Comparison of ENCODE assay signal across 8 mouse cellular contexts in genomic region chr1:153065473-153066386, GRCm38 (mm10).
DNase-seq lines count a peak whose midpoint lies in the region; ATAC-seq and TF ChIP-seq lines count a peak whose summit lies in the region.

No protein-coding gene starts in this region.

- no peak overlapping the region for H3K4me2 ChIP-seq in hindbrain, postnatal 0 days (ENCODE audit: low read depth, low read length)
- no peak overlapping the region for H3K4me2 ChIP-seq in forebrain, embryonic 12.5 days

- H3K9me3 ChIP-seq in hindbrain, postnatal 0 days (ENCODE audit: low read length), result no peaks in the 10 kb centered on the region
- H3K9me3 ChIP-seq in forebrain, embryonic 12.5 days, result no peaks in the 10 kb centered on the region

- ATAC-seq in hindbrain, postnatal 0 days, result peak; percentile 39; the same call in 1 of the 2 replicates
- no peak for ATAC-seq in forebrain, embryonic 12.5 days (ENCODE audit: low FRiP score)

- H3K9ac ChIP-seq in hindbrain, postnatal 0 days (replicated peaks; ENCODE audit: low read length), result no peak overlapping the region
- H3K9ac ChIP-seq in forebrain, embryonic 12.5 days, result no peak overlapping the region

- 0 out of 2 replicates have a peak overlapping the region, but pooled peaks have one; percentile 3 for H3K27ac ChIP-seq in hindbrain, postnatal 0 days
- H3K27ac ChIP-seq in left cerebral cortex, adult 2 months, result peak overlapping the region; percentile 29
- no peak overlapping the region for H3K27ac ChIP-seq in forebrain, embryonic 12.5 days

- TF ChIP-seq CTCF in hindbrain, postnatal 0 days (IDR thresholded peaks at IDR 0.05; ENCODE audit: low read depth), result no peak
- TF ChIP-seq CTCF in left cerebral cortex, adult 2 months (IDR thresholded peaks at IDR 0.05), result no peak

- no peaks in the 10 kb centered on the region for H3K27me3 ChIP-seq in hindbrain, postnatal 0 days (ENCODE audit: insufficient read depth, low read length)
- peaks cover 27% of the 10 kb centered on the region for H3K27me3 ChIP-seq in forebrain, embryonic 12.5 days

- DNase-seq in adrenal gland, adult (ENCODE audit: inconsistent age in 2 of 2, low spot score in 1 of 2), result peak; percentile 28 to 69
- no peak for DNase-seq in adrenal gland, postnatal 4 days (ENCODE audit: low spot score in 2 of 2)
- peak; percentile 54 for DNase-seq in urinary bladder, postnatal 25 days (ENCODE audit: low spot score)
- no peak for DNase-seq in urinary bladder, adult 2 months (ENCODE audit: low spot score)
- peak; percentile 60 for DNase-seq in hindbrain, postnatal 0 days (ENCODE audit: low spot score)
- peak in 1 of 2 experiments; percentile 26 for DNase-seq in left cerebral cortex, adult 2 months (ENCODE audit: extremely low spot score in 1 of 2, low spot score in 2 of 2)
- DNase-seq in skeletal muscle tissue, adult 2 months (ENCODE audit: low read depth, low spot score), result peak; percentile 96

- intact Hi-C loops in left cerebral cortex, adult 2 months (cut with DNase I), result no loop called here

- H3K4me3 ChIP-seq in hindbrain, postnatal 0 days (ENCODE audit: low read length), result no peak overlapping the region
- H3K4me3 ChIP-seq in left cerebral cortex, adult 2 months, result no peak overlapping the region
- H3K4me3 ChIP-seq in forebrain, embryonic 12.5 days (replicated peaks), result no peak overlapping the region

- 64% methylated on average over 12 of the region's 12 CpGs for WGBS in hindbrain, postnatal 0 days
- 87% methylated on average over 12 of the region's 12 CpGs for WGBS in forebrain, embryonic 12.5 days

- no peaks in the 10 kb centered on the region for H3K4me1 ChIP-seq in hindbrain, postnatal 0 days (ENCODE audit: insufficient read depth, low read length)
- H3K4me1 ChIP-seq in forebrain, embryonic 12.5 days, result 0 out of 2 replicates have a peak, but pooled peaks cover 4% of the 10 kb centered on the region

- H3K36me3 ChIP-seq in hindbrain, postnatal 0 days (ENCODE audit: insufficient read depth, low read length), result no peaks in the 10 kb centered on the region
- H3K36me3 ChIP-seq in forebrain, embryonic 12.5 days (replicated peaks), result no peaks in the 10 kb centered on the region

Comparison
In these comparisons a context has a peak if more than half of its experiments do, and no peak if none do; other contexts are left out.
1. DNase-seq: peak in adrenal gland, adult (2 of 2), urinary bladder, postnatal 25 days (single experiment), hindbrain, postnatal 0 days (single experiment) and skeletal muscle tissue, adult 2 months (single experiment); none in adrenal gland, postnatal 4 days (0 of 2) and urinary bladder, adult 2 months (single experiment).